Mouse (Mus musculus): ENCODE data around the gene Slc41a3. TPM values are rescaled to one million over a fixed set of nuclear protein-coding genes. Genes with fewer than 3 reads are reported as not detected.

Gene Slc41a3
- total RNA-seq, 4 experiments from 2014 or later, result 5.4 to 8.5 (median 7.0) TPM

DNA sequence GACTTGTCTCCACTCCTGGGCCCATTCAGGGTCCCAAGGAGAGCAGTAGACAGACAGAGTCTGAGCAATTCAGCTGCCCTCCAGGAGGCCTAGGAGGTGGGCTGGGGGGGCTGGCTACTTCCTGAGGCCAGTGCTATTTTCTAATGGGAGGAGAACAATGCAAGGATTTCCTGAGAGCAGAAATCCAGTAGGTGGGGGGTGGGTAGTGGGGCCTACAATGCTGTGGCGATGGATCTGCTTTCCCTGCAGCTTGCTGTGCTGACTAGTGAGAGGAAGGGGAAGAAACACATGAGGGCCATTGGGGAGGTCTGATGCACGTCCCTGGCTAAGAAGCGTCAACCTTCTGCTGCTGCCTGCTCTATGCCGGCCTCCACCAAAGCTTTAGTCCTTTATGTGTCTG, 74.2 kb downstream of the Slc41a3 start:
- DNase-seq (ENCODE audit: low spot score in 2 of 2), result no peak

DNA sequence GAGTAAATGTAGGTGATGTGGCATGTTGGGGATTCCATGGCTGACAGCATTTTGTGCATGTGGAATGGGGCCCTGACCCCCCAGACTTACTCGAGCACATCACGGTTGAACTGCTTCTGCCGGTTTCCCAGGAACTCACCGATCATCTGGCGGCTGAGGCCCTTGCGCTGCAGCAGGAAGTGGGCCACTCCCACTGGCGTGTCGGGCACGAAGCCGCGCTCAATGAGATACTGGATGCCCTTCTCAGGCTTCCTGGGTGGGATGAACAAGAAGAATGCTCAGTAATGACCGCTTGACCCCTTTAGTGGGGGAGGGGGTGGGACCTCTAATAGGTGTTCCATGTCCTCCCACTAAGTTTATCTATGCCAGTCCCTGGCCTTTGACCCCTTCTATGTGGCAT, 75.9 kb downstream of the Slc41a3 start:
- DNase-seq (ENCODE audit: low spot score in 2 of 2), result no peak

DNA sequence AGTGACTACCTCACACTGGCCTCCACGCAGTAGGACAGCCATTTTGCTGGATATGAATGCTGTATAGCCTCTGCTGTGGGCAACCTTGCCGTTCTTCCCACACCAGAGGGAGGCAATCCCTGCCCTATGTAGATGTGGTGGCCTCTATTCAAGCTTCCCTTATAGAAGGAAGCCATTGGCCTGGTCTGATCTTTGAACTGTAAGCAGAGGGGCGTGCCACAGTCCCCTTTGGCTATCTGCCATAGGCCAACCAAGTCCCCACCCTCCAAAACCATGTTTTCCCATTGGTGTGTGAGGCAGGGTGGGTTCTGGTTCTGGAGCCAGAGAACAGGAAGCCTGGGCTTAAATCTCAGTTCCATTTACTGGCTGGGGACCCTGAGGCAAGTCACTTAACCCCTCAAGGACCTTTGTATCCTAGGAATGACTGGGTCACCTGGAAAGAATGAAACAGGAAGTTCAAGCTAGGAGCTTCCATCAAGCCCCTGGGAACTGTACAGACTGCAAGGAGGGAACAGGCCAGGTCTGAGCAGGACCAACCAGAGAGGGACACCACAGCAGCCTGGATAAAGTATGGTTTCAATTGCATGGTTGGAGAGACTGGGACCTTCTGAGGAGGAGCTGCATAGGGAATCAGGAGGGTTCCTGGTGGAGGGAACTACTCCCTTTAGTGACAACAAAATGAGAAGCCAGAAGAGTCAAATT, 79.5 kb downstream of the Slc41a3 start:
- no peak for DNase-seq (ENCODE audit: low spot score in 2 of 2)

DNA sequence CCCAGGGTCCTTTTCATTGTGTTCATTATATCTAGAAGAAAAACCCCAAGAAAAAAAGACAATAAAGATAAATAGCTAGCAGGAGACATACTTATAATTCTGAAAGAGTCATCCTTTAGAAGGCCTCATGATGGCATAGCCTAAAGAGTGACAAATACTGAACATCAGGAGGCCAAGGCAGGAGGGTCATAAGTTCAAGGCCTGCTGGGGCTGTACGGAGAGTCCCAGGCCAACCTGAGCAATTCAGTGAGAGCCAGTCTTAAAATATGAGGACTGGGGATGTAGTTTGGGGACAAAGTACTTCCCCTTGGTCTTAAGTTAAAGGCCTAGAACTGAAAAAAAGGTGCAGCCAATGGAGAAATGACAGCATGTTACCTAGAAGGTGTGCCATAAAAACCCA, 82.3 kb downstream of the Slc41a3 start:
- DNase-seq (ENCODE audit: low spot score in 2 of 2), result no peak

DNA sequence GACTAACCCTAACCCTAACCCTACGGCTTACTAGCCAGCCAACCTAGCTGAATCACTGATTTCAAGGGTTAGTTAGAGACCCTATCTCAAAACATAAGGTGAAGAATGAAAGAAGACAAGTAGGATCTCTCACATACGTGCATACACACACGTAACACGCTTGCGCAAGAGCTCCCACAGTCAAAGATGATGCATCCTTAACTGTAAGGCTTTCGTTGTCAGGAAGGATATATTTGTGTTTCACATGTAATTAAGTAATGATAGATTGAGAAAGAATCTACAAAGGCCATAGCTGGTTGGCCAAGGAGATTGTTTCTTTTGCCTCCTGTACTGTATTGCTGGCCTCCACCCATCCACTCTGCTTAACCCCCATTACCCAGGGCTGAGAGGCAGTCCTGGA, 83.5 kb downstream of the Slc41a3 start:
- DNase-seq (ENCODE audit: low spot score in 2 of 2), result no peak

DNA sequence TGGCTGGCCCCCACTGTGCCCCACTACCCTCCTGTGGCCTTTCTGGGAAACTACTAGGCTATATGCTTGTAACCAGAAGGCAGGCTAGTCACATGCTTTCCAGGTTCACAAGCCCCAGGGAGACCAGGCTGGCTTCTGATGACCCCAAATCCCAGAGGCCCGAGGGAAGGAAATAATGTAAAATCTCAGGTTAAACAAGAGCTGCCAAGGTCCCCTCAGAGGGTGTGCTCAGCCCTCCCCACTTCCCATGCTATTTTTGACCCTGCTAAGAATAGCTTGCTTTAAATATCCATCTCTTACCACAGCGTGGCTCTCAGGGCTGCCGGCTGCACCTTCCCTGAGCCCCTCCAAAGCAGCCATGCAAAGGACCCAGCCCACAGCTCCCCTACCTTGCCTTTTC, 84.2 kb downstream of the Slc41a3 start:
- no peak for DNase-seq (ENCODE audit: low spot score in 2 of 2)

DNA sequence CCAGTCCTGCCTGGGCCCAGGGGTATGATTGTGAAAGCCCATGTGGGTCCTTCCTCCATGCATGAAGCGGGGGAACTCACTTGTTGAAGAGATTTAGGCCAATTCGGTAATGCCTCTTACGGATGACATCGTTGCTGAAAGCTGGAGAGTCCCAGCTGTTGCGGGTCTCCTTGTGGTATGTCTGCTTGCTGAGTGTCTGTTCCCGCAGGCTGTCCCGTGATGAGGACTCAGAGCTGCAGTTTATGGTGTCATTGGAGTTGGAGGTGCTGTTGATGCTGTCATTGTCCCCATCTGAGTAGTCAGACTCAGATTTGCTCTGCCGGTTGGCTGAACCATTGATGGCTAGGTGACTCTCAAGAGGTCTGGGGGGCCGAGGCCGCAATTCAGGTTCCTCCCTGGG, 85.0 kb downstream of the Slc41a3 start:
- no peak for DNase-seq (ENCODE audit: low spot score in 2 of 2)

DNA sequence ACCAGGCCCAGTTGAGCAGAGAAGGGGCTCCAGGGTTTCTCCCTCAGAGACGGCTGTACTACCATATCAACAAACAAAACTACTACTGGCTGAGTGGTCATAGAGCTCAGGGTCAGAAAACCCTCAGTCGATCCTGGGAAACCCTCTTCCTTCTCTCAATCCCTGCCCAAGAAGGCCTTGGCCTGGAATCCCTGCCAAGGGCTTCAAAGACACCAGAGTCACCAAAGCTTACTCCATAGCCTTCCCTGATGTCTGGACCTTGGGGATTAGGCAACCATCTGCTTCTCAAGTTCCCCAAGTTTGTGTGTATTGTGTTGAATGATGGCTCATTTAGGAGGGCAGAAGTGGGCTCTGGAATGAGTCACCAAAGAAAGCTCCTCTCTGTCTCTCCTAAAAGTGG, 87.4 kb downstream of the Slc41a3 start:
- no peak for DNase-seq (ENCODE audit: low spot score in 2 of 2)

DNA sequence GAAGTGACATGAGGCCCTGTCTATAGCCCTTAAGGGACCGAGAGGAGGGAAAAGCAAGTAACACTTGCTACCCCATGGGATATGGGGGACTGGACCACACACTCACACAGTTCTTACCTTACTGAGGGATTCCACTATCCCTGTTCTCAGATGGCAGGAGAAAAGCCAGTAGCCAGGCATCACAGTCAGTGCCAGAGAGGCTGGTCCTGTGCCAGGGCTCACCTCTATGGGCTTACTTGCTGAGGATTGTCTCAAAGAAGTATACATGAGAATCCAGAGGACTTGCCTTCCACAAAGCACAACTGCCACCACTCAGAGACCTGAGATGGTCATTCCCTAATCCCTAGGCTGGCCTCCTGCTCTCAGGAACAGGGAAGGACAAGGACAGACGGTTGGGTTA, 87.9 kb downstream of the Slc41a3 start:
- no peak for DNase-seq (ENCODE audit: low spot score in 2 of 2)

DNA sequence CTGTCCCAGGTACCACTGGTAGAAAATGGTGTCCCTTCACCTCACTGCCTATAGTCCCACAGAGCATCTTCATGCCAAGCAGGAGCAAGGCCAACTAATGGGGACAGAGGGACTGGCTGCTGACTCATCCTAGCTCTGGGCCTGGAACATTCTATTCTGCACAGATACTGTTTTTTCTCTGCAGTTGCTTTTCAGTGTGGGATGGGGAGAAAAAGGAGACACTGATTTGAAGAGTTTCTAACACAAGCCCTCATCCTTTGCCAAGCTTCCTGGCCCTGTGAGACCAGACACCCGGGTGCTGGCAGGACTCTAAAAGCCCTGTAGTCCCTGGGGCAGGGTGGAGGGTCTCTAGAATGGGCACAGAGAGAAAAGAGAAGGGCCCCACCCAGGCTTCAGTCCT, 91.2 kb downstream of the Slc41a3 start:
- DNase-seq (ENCODE audit: low spot score in 2 of 2), result no peak

Small RNAs within 50 kb of the gene (microRNA-seq; reads per million reads assigned to microRNA genes)
- 0 reads per million in 2 experiments for gene Gm24816

Other genes starting within 250 kb of the Slc41a3 start
- gene Zxdc, start 235.2 kb upstream of the Slc41a3 start, total RNA-seq (2022), result 10 to 100 TPM; 28.3 to 32.6 (median 29.6) TPM
- gene Cfap100, start 175.9 kb upstream of the Slc41a3 start, total RNA-seq (2022), result 1 to 10 TPM; 4.3 to 5.8 (median 5.1) TPM
- 10 to 100 TPM; 28.0 to 33.1 (median 29.4) TPM for gene Klf15, start 142.1 kb upstream of the Slc41a3 start, total RNA-seq (2022)
- 10 to 100 TPM; 44.9 to 68.4 (median 49.3) TPM for gene Aldh1l1, start 118.3 kb upstream of the Slc41a3 start, total RNA-seq (2022)